Mouse (Mus musculus) forebrain, postnatal 0 days (tissue): ENCODE results near the gene Ap2m1. TPM values are rescaled to one million over a fixed set of nuclear protein-coding genes. Genes with fewer than 3 reads are reported as not detected.

Source experiments
- ATAC-seq: fragments of 200-750 bp; cut with Nextera tagmentation; 2 replicates; pipeline ENCODE4 v1.8.0; 2017; ENCODE audit warnings: mild to moderate bottlenecking, moderate library complexity
- DNase-seq: peaks from one replicate; pipeline ENCODE4 v3.0.0-alpha.2; 2015
- H3K27ac ChIP-seq: fragments of 300-500 bp; sonication (generic); 2 replicates; pipeline ENCODE4 v1.5.1; 2014; ENCODE audit warnings: low read depth, mild to moderate bottlenecking, antibody characterized with exemption, low read length, moderate library complexity, mixed read lengths
- H3K27me3 ChIP-seq: fragments of 300-500 bp; sonication (generic); 2 replicates; pipeline ENCODE4 v1.6.1; 2014; ENCODE audit warnings: mild to moderate bottlenecking, low read length, mixed read lengths; ENCODE audit not compliant: insufficient read depth
- H3K36me3 ChIP-seq: fragments of 300-500 bp; sonication (generic); 2 replicates; pipeline ENCODE4 v1.6.1; 2014; ENCODE audit warnings: mild to moderate bottlenecking, moderate library complexity; ENCODE audit not compliant: insufficient read depth
- H3K4me1 ChIP-seq: fragments of 300-500 bp; sonication (generic); 2 replicates; pipeline ENCODE4 v1.6.1; 2014; ENCODE audit warnings: antibody characterized with exemption; ENCODE audit not compliant: insufficient read depth
- H3K4me2 ChIP-seq: fragments of 300-500 bp; sonication (generic); 2 replicates; pipeline ENCODE4 v1.6.1; 2014; ENCODE audit warnings: low read depth, mild to moderate bottlenecking, moderate library complexity
- H3K4me3 ChIP-seq: fragments of 300-500 bp; sonication (generic); 2 replicates; pipeline ENCODE4 v1.5.1; 2014; ENCODE audit warnings: low read depth, low read length, mixed read lengths
- H3K9ac ChIP-seq: fragments of 300-500 bp; sonication (generic); 2 replicates; pipeline ENCODE4 v1.6.1; 2014; ENCODE audit warnings: mild to moderate bottlenecking
- H3K9me3 ChIP-seq: fragments of 300-500 bp; sonication (generic); 2 replicates; pipeline ENCODE4 v1.6.1; 2016; ENCODE audit warnings: low read length
- CTCF ChIP-seq: sonication (generic); IDR thresholded peaks from 2 replicates; pipeline ENCODE4 v1.5.1; 2016; ENCODE audit warnings: antibody characterized with exemption, control low read depth, low read depth
- WGBS: fragments of 180-500 bp; shearing (Covaris S2); extraction: QIAGEN DNeasy Blood & Tissue Kit; methylation state at CpG from one replicate; pipeline ENCODE4 v1.1.7; 2014; 5-methylcytosine and 5-hydroxymethylcytosine counted together
- polyA plus RNA-seq: library from polyadenylated mRNA; unstranded; fragments of >200 nt; fragmentation: Nextera tagmentation; extraction: Ambion mirVana; gene quantifications from 2 replicates; pipeline ENCODE4 v1.2.1, GENCODE M21; 2015
- total RNA-seq: library from RNA; depleted of rRNA; stranded (reverse); fragments of >200 nt; gene quantifications from 2 replicates; pipeline ENCODE4 v1.2.3, GENCODE M21; 2014

Gene Ap2m1
- total and polyA plus RNA-seq, 2 experiments from 2014 or later = 994 to 1,486 TPM

GRCm38 (mm10) chr16:20493452-20493851, 41.8 kb upstream of the Ap2m1 start:
- Histone ChIP-seq H3K36me3 (no peaks in the 10 kb centered on the region), H3K27ac (no peak overlapping the region), H3K4me1 (no peaks in the 10 kb centered on the region), H3K4me3 (no peak overlapping the region), H3K27me3 (no peaks in the 10 kb centered on the region), H3K4me2 (no peak overlapping the region), H3K9me3 (no peaks in the 10 kb centered on the region), H3K9ac (no peak overlapping the region)
- WGBS = 76% methylated on average over 2 of the region's 2 CpGs
- no peak for ATAC-seq
- no peak for TF ChIP-seq CTCF
- DNase-seq = no peak

- peak overlapping the region; percentile 14 for H3K4me3 ChIP-seq
- TF ChIP-seq CTCF = peak; percentile 83
- H3K4me2 ChIP-seq = peak overlapping the region; percentile 48
- ATAC-seq (peak; percentile 56), DNase-seq (peak; percentile 86)
- WGBS = 20% methylated on average over 25 of the region's 25 CpGs
- no peaks in the 10 kb centered on the region for H3K4me1 ChIP-seq
- H3K27ac ChIP-seq = no peak overlapping the region
- H3K9ac ChIP-seq = no peak overlapping the region
- no peaks in the 10 kb centered on the region for H3K27me3 ChIP-seq
- H3K36me3 ChIP-seq = peaks cover 10% of the 10 kb centered on the region
- no peaks in the 10 kb centered on the region for H3K9me3 ChIP-seq
These were observed 38.3 kb upstream of the Ap2m1 start for GRCm38 (mm10) chr16:20496671-20497600.

- no peaks in the 10 kb centered on the region for H3K9me3 ChIP-seq
- peak overlapping the region; percentile 82 for H3K9ac ChIP-seq
- no peaks in the 10 kb centered on the region for H3K27me3 ChIP-seq
- 12% methylated on average over 16 of the region's 16 CpGs for WGBS
- no peak for TF ChIP-seq CTCF
- H3K4me3 ChIP-seq = peak overlapping the region; percentile 83
- H3K36me3 ChIP-seq = peaks cover 22% of the 10 kb centered on the region
- ATAC-seq = peak; percentile 84
- peak overlapping the region; percentile 57 for H3K4me2 ChIP-seq
- H3K27ac ChIP-seq = peak overlapping the region; percentile 89; the same call in 1 of the 2 replicates
- H3K4me1 ChIP-seq = no peaks in the 10 kb centered on the region
- DNase-seq = no peak
These were observed 37.1 kb upstream of the Ap2m1 start for GRCm38 (mm10) chr16:20497980-20498676.

GRCm38 (mm10) chr16:20498677-20499475, 36.4 kb upstream of the Ap2m1 start, which contains the start of gene Eif2b5:
Eif2b5 (plus strand) TSS chr16:20498817.
- no peaks in the 10 kb centered on the region for H3K9me3 ChIP-seq
- peak within 1 kb of the TSS; percentile 89 for H3K27ac ChIP-seq
- under 1% methylated on average over 49 of the region's 49 CpGs for WGBS
- peak; percentile 27; the same call in 1 of the 2 replicates for TF ChIP-seq CTCF
- H3K9ac ChIP-seq = peak within 1 kb of the TSS; percentile 82
- H3K27me3 ChIP-seq = no peaks in the 10 kb centered on the region
- peak; percentile 95 for DNase-seq
- peak within 1 kb of the TSS; percentile 57 for H3K4me2 ChIP-seq
- no peaks in the 10 kb centered on the region for H3K4me1 ChIP-seq
- H3K4me3 ChIP-seq = peak within 1 kb of the TSS; percentile 83
- peaks cover 28% of the 10 kb centered on the region for H3K36me3 ChIP-seq
- ATAC-seq = peak; percentile 95

- ATAC-seq = no peak
- Histone ChIP-seq H3K9me3 (no peaks in the 10 kb centered on the region), H3K27ac (no peak overlapping the region), H3K4me1 (no peaks in the 10 kb centered on the region), H3K36me3 (peaks cover 96% of the 10 kb centered on the region), H3K9ac (no peak overlapping the region), H3K4me2 (no peak overlapping the region), H3K4me3 (no peak overlapping the region), H3K27me3 (no peaks in the 10 kb centered on the region)
- no peak for TF ChIP-seq CTCF
- WGBS = 89% methylated on average over 8 of the region's 8 CpGs
- no peak for DNase-seq
These were observed 29.3 kb upstream of the Ap2m1 start for GRCm38 (mm10) chr16:20506000-20506399.

- no peak overlapping the region for H3K9ac ChIP-seq
- no peaks in the 10 kb centered on the region for H3K27me3 ChIP-seq
- no peak overlapping the region for H3K4me3 ChIP-seq
- no peaks in the 10 kb centered on the region for H3K9me3 ChIP-seq
- H3K4me2 ChIP-seq = no peak overlapping the region
- whole genome bisulfite sequencing = 79% methylated on average over 3 of the region's 3 CpGs
- DNase-seq (peak; percentile 26), ATAC-seq (0 out of 2 replicates have a peak, but pooled peaks have one; percentile 36)
- no peak overlapping the region for H3K27ac ChIP-seq
- peak; percentile 54 for TF ChIP-seq CTCF
- H3K4me1 ChIP-seq = no peaks in the 10 kb centered on the region
- peaks cover 70% of the 10 kb centered on the region for H3K36me3 ChIP-seq
These were observed 25.9 kb upstream of the Ap2m1 start for GRCm38 (mm10) chr16:20509349-20509748.
